Mouse (Mus musculus) kidney, adult 9 months (tissue): ENCODE results near the gene Olfr536.
A peak's percentile ranks its signal among the peaks of the same experiment; 100 is the strongest.
"Not testable (repeated sequence)": the region's sequence is repeated elsewhere in the genome, so short reads cannot be mapped to it uniquely, and the experiment has no call there.

Experiments used
- DNase-seq: peaks from one replicate; pipeline ENCODE4 v3.0.0; 2022

Gene Olfr536

DNA sequence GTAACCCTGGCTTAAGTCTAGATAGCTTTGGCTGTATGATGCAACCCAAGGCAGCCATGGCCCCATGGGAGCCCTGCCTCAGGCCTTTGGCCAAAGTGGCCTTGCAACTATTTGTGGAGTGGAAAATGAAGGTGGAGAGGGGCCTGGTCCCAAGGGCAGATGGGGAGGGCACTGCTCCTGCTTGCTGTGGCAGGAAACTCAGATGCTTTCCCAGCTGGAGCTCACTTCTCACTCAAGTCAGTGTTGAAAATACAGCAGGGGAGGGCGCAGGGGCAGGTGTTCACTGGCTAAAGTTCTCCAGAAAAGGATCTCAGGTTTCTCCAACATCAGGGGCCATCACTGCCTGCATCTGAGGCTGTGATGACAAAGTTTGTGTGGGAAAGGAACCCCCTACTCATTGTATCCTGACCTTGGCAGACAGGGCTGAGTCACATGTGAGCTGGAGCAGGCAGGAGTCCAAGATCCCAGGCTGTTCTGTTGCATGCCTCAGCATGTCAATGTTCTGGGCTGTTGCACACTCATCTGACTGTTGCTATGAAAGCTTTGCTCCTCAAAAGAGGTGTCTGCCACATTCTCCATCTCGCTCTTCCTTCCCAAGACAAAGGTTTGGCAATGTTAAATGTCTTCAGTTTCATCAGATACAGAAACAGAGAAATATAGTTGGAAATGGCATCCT is at the start of gene Olfr536:
Gene Olfr536 (minus strand): TSS at position 51 of the 676 bp plus-strand sequence.
- peak; percentile 15 for DNase-seq

DNA sequence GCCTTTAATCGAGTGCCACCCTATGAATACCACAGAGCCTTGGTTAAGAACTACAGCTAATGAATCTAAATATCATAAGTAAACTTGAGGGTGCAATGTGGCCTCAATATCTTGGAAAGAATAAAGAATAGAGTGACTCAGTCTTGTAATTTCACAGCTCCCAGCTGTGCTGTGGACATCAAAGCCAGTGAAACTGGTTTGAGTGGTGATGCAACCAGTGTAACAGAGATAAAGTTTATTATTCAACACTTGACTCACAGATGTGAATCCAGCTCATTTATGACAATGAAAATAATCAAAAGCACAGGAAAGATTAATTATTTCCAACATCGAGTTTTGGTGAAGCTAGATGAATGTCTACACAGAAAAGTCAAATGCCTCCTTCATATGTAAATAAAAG is 32.5 kb upstream of the Olfr536 start:
- DNase-seq = no peak

DNA sequence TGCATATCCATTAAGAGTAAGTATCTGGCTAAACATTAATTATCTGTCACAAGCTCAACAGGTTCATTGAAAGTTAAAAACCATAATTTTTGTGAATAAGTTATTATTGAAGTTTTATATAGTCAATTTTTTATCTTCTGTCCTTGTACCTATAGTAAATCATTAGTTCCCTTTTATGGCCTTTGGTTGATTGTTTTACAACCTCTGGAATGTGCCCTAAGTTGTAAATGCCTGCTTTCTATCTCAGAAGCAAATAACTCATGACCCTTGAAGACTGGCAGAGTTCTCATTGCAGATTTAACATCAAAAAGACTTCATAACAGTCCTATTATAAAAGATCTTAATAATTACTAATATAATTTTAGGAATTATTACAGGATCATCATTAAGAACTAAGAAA is 12.5 kb downstream of the Olfr536 start:
- DNase-seq = no peak

- DNase-seq = no peak
Measured at GRCm38 (mm10) chr7:140494231-140494630, 13.0 kb downstream of the Olfr536 start.

DNA sequence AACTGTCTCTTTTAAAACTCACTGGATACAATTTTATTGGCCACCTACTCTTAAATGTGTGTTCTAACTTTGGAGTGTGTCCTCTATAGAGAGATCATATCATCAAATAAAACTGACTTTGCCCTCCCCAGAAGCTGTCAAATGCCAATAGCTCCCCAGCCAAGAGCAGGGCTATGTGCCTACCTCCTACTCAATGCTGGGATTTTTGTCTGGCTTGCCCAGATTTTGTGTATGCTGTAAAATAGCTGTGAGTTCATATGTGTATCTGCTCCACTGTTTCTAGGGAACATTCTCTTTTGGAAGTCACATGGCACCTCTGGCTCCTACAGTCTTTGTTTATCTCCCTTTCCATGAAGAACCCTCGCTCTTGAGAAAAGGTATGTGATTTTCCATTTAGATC is 18.2 kb downstream of the Olfr536 start:
- no peak for DNase-seq

GRCm38 (mm10) chr7:140483916-140484315 is 23.3 kb downstream of the Olfr536 start, which contains the start of gene Olfr535:
Gene Olfr535, plus strand, starts transcription at chr7:140484216.
- no peak for DNase-seq

- no peak for DNase-seq
Measured at GRCm38 (mm10) chr7:140478733-140479132, 28.5 kb downstream of the Olfr536 start.

- no peak for DNase-seq
Measured at GRCm38 (mm10) chr7:140477886-140478285, 29.3 kb downstream of the Olfr536 start.

GRCm38 (mm10) chr7:140463070-140463469 is 44.1 kb downstream of the Olfr536 start, which contains the start of gene Olfr533:
Gene Olfr533, plus strand, starts transcription at chr7:140463370.
- not testable (repeated sequence) for DNase-seq
